Mouse (Mus musculus): Measurements from ENCODE around the gene Col4a4. TPM values are rescaled to one million over a fixed set of nuclear protein-coding genes. Genes with fewer than 3 reads are reported as not detected.

Col4a4 gene
- total RNA-seq, 2 experiments from 2014 or later, result 1.5 to 1.9 TPM

GRCm38 (mm10) chr1:82437273-82437672 is 149.4 kb downstream of the Col4a4 start:
- intact Hi-C loops (cut with DNase I), result no loop called here
- no peak for DNase-seq (ENCODE audit: low spot score in 2 of 2)

DNA sequence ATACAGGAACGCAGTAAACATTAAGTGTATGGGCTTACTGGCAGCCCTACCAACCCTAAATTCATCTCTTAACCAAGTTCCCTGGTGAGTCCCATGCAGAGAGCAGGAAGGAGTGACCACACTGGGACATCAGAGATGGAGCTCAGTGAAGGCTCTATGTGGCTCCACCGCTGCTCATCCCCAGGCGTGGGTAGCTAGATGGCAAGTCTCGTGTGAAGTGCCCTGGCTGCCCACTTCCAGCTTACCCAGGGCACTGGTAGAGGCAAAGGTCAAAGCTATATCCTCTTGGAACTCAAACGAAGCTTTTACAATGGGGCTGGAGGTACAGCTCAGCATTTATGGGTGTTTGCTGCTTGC is 153.0 kb downstream of the Col4a4 start:
- intact Hi-C loops (cut with DNase I), result loop anchor here (1.0 to 5.0 kb wide), 4 partner anchors 116 to 1117 kb away; partner anchors contain the start of genes Irs1 and Rhbdd1
- peak in 1 of 2 experiments; percentile 5 for DNase-seq (ENCODE audit: low spot score in 2 of 2)

DNA sequence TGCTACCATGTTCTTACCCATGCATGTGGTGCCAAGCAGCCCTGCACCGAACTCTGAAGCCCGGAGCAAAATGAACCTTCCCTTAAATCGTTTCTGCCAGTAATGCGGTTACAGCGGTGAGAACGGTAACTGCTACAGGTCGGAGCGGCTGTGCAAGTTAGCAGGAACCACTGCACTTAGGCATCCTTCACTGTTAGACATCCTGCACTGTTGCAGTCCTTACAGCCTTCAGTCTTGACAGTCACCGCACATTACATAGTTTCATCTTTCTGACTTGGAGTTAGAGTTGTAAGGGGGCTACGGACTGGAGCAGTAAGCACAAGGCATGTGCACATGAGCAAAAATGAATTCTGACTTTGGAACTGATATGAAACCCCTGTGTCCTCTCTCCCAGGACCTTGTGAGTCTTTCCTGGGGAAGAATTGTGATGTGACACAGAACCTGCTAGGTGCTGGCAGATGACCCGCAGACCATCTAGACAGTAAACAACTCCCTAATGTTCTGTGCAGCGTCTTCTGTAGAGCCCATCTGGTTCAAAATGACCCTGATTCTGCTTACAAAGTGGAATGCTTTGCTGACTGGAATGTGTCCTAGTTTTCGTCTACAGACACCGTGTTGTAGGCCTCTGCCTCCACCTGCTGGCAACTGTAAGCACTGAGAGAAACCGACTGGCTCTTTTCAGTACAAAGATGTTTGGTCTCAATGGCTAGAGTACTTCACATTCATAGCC is 153.6 kb downstream of the Col4a4 start:
- intact Hi-C loops (cut with DNase I), result loop anchor here (1.0 to 5.0 kb wide), 4 partner anchors 116 to 1117 kb away; partner anchors contain the start of genes Irs1 and Rhbdd1
- peak; percentile 74 to 89 for DNase-seq (ENCODE audit: low spot score in 2 of 2)

GRCm38 (mm10) chr1:82429061-82429460 is 157.6 kb downstream of the Col4a4 start:
- intact Hi-C loops (cut with DNase I), result no loop called here
- DNase-seq (ENCODE audit: low spot score in 2 of 2), result no peak

DNA sequence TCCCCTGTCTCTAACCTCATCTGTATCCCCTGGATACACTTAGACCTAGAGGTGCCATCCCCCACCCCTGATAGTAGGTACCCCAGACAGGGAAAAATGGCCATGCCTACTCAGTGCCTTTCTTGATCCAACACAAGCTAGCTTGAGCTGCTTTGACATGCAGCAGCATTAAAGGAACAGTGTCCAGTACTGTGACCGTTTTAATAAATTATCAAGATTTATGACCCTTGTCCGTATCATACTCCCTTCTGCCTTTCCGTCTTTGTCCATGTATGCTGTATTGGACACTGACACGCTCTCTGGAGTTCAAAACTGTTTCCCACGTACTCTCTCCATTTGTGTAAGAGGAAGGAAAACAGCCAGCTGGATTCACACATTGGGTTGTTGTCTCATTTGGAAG is 158.9 kb downstream of the Col4a4 start:
- DNase-seq (ENCODE audit: low spot score in 2 of 2), result no peak
- intact Hi-C loops (cut with DNase I), result no loop called here

- intact Hi-C loops (cut with DNase I), result no loop called here
- no peak for DNase-seq (ENCODE audit: low spot score in 2 of 2)
Observed at GRCm38 (mm10) chr1:82415641-82416040, 171.0 kb downstream of the Col4a4 start.

DNA sequence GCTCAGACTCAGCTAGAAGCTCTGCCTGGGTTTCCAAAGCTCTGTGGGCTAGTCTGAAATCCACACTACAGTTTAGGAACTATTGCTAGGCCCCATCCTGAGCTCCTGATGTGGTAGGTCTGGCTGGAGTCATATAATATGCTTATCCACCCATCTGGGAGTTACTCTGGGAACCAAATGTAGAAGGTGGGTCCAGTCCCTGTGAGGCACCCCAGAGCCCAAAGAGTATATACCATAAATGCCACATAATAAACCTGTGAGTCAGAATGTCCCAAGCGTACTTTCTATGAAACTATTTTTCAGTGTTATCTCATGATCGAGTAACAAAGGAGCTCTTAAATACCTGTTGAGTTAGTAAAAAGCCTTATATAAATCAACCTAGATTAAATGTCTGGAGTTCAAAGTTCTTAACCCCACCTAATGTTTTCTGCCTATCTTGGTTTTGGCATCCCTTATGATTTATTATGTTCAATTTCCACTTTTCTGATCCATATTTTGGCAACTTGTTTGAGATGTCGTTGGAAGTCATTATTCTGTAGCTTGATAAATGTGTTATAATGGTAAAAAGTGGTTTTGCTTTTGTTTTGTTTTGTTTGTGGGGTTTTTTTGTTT is 172.1 kb downstream of the Col4a4 start:
- intact Hi-C loops (cut with DNase I), result no loop called here
- no peak for DNase-seq (ENCODE audit: low spot score in 2 of 2)

DNA sequence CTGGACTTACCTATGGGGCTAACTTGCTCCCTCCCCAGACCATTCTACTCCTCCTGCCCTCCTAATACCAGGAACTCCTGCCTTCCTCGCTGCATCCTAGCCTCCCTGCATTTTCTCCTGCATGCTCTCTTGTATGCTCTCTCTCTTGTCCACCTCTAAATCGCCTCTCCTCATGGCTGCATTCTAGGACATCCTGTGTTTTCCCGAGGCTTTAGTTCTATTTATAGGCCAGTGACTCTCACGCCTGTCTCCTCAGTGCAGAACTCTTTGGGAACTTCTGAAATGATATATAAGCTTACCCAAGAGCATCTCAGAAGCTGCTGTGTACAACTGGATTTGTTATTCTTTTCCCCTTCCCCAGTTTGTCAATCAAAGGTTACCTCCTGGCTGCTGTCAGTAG is 174.6 kb downstream of the Col4a4 start:
- intact Hi-C loops (cut with DNase I), result no loop called here

GRCm38 (mm10) chr1:82411521-82411920 is 175.1 kb downstream of the Col4a4 start:
- DNase-seq (ENCODE audit: low spot score in 2 of 2), result no peak
- intact Hi-C loops (cut with DNase I), result no loop called here

More for the DNA sequence above, 174.6 kb downstream of the Col4a4 start:
- DNase-seq (ENCODE audit: low spot score in 2 of 2), result no peak

DNA sequence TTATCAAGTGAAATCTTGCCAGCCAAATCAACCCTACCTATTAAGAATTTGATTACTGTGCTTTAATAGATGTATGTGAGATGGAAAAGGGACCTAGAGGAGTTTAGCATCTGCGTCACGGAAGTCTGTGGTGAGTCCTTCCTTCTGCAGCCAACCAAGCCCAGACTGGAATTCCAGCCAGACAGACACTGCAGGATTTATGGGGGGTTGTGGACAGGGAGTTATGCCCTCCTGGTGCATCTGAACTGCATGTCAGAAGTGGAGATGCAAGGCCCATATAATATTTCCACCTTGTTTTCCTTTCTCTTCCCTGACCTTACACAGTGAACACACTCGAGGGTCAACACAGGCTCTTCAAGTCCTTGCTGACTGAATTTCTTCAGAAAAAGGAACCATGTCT is 176.1 kb downstream of the Col4a4 start:
- intact Hi-C loops (cut with DNase I), result no loop called here
- DNase-seq (ENCODE audit: low spot score in 2 of 2), result no peak

DNA sequence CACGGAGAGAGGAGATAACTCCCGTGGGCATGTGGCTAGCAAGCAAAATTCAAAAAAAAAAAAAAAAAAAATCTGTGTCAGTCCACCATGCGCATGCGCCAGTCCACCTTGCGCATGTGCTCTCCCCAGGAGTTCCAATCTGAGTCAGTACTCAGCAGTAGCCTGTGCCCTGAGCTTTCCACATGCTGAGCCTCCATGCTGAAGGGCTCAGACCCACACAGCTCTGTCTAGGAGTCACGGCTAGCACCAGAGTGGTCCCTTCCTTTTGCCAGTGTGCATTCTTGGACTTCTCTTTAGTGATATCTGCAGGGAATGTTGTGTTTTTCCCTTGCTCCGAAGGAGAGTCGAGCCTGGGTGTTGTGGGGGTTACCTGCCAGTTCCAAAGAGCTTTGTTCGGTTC is 177.4 kb downstream of the Col4a4 start:
- intact Hi-C loops (cut with DNase I), result no loop called here
- no peak for DNase-seq (ENCODE audit: low spot score in 2 of 2)

DNA sequence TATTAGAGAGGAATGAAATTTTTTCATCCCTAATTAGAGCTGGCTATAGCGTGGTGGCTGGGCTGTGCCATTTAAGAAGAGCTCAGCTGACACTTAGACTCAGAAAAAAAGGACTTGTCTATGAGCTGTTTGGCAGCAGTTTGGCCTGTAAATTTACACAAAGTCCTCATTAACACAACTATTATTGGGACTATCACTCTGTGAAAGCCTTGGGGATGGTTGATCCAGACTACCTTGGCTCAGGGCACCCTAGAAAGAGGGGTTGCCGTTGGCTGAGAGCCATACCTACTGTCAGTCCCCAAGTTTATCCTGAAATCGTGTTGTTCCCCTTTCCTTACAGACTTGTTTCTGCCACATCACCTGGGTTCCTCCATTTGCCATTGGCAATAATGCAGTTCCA is 178.9 kb downstream of the Col4a4 start:
- DNase-seq (ENCODE audit: low spot score in 2 of 2), result no peak
- intact Hi-C loops (cut with DNase I), result no loop called here

Other genes with a start within 250 kb of the Col4a4 start
- gene Col4a3, start 72 bp upstream of the Col4a4 start, total RNA-seq (2021), result under 1 TPM; 0.50 to 0.78 TPM
- 100 to 1,000 TPM; 274 to 279 TPM for gene Mff, start 138.0 kb upstream of the Col4a4 start, total RNA-seq (2021)
- not detected for gene Tm4sf20, start 181.6 kb upstream of the Col4a4 start, total RNA-seq (2021)
- gene Gm47791, start 184.4 kb upstream of the Col4a4 start, total RNA-seq (2021), result not detected

Measured in left cerebral cortex, postnatal 25 days (tissue).